Mouse (Mus musculus) adrenal gland, adult 2 months (tissue): ENCODE results near the gene Kank2. TPM values are rescaled to one million over a fixed set of nuclear protein-coding genes. Genes with fewer than 3 reads are reported as not detected.

Experiments
- DNase-seq: peaks from one replicate; pipeline ENCODE4 v3.0.0; 2021
- long read RNA-seq: library from polyadenylated mRNA; stranded (forward); transcript quantifications from one replicate; pipeline ENCODE4 v2.0.0, GENCODE M21; 2021
- polyA plus RNA-seq: library from polyadenylated mRNA; depleted of rRNA; stranded (reverse); fragments of >200 nt; gene quantifications from 2 replicates; pipeline ENCODE4 v1.2.3, GENCODE M21; 2012; rRNA removed
- total RNA-seq, 2 experiments: library from RNA; stranded (reverse); gene quantifications; 2 replicates each; pipeline ENCODE4 v1.2.3; 2021

Kank2 gene
- total RNA-seq (10 to 100 TPM; 28.4 to 56.2 TPM), polyA plus RNA-seq (67.8 and 76.1 TPM in 2 replicates)
- long read RNA-seq, full-length matches to known transcripts: 26 of 38 reads
- long read RNA-seq, partial matches to known transcripts: 4 of 38 reads
- long read RNA-seq, other reads (novel, unspliced or antisense): 8 of 38 reads

- peak; percentile 94 for DNase-seq
These were observed at the start of gene Kank2 for GRCm38 (mm10) chr9:21798345-21799009. TSS of gene Kank2 (minus strand) at chr9:21798744.

GRCm38 (mm10) chr9:21847926-21848325 lies 49.4 kb upstream of the Kank2 start:
- DNase-seq: no peak

- no peak for DNase-seq
These were observed 48.9 kb upstream of the Kank2 start for GRCm38 (mm10) chr9:21847425-21847824.

- peak; percentile 77 for DNase-seq
These were observed 48.3 kb upstream of the Kank2 start for GRCm38 (mm10) chr9:21846755-21847341.

DNA sequence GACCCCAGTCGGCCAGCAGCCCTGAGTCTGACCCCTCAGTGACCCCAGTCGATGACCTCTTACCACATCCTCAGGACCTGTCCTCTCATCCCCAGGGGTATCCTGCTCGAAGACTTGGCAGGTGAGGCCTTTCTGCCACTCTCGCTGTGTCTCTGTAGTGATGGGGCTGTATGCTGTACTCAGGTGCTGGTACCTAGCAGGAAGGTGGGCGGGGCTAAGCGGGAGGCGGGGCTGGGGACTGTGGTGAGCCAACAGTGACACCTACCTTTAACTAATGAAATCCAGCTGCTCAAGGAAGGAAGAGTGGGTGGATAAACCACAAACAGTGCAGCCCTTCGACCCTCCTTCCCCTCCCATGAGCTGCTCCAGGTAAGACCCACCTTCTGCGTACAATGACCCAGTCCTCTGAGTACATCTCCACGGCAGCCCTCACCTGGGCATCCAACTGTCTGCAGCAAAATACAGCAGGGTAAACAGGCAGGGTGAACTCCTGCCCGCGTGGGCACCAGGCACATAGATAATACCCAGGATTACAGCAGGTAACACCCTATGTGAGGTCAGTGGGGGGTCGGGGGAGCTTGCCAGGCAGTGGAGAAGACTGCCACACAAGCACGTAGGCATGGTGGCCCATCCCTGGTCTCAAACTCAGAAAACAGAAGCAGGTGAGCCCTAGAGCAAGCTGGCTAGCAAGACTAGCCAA lies 47.0 kb upstream of the Kank2 start:
- no peak for DNase-seq

- DNase-seq: no peak
These were observed 44.5 kb upstream of the Kank2 start for GRCm38 (mm10) chr9:21843086-21843485.

- no peak for DNase-seq
These were observed 43.8 kb upstream of the Kank2 start for GRCm38 (mm10) chr9:21842391-21842790.

- DNase-seq: no peak
These were observed 42.8 kb upstream of the Kank2 start for GRCm38 (mm10) chr9:21841340-21841739.

DNA sequence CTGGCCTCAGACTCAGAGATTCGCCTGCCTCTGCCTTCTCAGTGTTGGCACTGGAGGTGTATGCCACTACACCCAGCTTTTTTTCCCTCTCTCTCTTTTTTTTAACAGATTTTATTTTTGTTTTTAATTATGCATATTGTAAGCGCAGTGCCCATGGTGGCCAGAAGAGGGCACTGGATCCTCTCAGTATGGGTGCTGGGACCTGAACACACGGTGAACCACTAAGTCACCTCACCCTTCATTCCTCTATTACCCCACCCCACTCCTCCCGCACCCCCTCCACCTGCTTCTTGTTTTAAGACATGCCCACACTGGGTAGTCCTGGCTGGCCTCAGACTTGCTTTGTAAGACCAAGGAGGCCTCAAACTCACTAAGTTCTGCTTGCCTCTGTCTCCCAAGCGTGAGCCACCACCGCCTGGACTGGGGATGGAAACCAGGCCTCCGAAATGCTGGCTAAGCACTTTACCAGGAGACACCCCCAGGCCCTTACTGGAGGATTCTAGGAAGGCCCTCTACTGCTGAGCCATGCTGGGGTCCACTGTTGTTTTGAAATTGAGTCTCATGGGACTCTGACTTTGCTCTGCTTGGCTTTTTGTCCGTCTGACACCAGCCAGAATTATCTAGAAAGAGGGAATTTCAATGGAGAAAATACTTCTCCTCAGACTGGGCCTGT lies 41.7 kb upstream of the Kank2 start:
- no peak for DNase-seq

GRCm38 (mm10) chr9:21837690-21838089 lies 39.1 kb upstream of the Kank2 start:
- DNase-seq: no peak

DNA sequence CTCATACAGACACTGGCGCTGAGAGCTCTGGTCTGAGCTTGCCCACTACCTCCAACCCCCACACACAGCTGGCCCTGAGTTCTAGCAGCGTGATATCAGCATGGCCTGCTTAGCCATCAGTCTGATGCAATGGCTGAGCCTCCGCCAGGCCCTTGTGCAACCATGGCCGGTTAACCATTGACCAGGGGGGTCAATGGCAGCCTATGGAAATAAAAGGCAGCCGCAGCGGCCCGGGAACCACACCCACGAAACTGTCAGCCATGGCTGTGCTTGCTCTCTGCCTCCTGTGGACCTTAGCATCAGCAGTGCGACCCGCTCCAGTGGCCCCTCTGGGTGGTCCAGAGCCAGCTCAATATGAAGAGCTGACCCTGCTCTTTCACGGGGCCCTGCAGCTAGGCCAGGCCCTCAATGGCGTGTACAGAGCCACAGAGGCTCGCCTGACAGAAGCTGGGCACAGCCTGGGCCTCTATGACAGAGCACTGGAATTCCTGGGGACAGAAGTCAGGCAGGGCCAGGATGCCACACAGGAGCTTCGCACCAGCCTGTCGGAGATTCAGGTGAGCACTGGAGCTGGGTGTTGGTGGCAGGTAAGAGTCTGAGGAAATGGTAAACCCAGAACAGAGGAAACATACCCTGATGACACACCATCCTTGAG lies 36.8 kb upstream of the Kank2 start, which contains the start of gene Angptl8:
Gene Angptl8 (plus strand): TSS at position 253 of the 655 bp plus-strand sequence.
- peak; percentile 90 for DNase-seq

DNA sequence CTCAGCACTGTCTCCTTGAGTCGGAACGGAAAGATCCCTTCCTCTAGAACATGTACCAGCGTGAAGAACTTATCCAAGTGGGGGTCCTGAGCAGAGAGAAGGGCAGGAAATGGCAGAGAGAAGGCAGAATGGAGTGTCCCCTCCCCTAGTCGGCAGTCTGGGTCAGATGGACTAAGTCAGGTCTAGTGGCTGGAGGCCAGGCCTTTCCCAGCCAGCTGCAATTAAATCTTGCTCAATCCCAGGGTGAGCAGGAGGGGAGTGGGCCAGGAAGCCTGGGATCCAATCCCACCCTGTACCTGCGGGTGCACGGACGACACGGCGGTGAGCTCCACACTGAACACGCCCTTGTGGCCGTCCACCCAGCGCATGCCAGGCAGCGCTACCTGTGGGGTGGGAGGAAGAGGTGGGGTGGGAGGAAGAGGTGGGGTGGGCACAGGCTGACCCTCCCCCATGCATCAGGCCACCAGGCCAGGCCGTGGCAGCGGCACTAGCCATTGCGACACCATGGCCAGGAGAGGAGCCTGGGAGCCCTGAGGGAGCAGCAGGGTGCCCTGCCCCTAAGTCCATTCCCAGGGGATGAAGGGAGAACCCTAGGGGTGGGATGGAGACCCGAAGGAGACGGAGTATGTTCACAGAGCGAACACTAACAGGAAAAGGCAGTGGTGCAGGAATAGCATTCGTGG lies 33.2 kb upstream of the Kank2 start:
- peak; percentile 62 for DNase-seq

- DNase-seq: peak; percentile 77
These were observed 32.4 kb upstream of the Kank2 start for GRCm38 (mm10) chr9:21830936-21831335.

DNA sequence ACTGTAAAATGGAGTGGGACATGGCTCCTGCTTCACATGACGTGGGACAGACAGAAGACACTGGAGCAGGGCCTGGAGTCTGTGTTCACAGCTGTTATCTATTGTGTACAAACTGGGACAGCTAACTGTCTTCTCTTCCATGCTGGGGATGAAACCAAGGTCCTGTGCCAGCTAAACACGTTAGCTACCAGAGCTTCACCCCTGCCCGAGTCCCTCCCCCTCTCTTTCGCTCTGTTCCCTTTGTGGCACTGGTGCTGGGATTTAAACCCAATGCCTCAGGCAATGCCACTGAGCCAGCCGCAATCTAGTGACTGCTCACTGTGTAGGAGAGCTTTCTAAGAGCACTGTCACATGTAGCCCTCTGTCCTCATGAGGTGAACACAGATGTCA lies 31.9 kb upstream of the Kank2 start:
- DNase-seq: no peak

GRCm38 (mm10) chr9:21829834-21830460 lies 31.4 kb upstream of the Kank2 start:
- DNase-seq: no peak

DNA sequence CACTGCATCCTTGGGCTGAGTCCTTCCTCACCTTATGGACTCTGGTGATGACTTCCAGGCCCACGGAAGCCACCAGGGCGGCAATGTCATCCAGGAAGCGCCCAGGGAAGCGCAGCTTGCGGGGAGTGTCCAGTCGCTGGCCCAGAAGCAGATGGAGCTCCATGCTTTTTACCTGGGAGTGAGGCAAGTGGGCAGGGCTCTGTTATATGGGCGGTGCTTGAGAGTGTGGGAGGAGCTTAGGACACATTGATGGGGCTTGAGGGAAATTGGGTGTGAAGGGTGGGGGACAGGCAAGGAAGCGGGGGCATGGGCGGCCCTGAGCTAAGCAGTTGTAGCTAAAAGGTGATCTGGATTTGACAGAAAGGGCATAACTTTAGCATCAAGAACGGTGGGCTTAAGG lies 25.8 kb upstream of the Kank2 start:
- no peak for DNase-seq

DNA sequence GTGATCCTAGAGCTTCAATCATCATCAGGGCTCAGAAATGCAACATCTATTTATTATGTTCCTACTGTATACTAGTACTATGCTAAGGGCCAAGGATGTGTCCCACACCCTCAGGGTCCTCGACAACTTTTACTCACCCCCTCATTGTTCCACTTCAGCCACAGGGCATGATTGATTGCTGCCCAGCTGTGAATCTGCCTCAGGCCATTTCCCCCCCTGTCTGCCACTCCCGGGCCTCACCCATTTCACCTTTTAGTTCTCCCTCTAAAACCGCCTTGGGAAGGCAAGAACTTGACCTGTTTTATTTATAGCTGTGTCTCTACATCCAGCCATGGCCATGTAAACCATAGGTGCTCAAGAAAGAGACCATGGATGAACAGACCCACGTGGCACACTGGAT lies 25.4 kb upstream of the Kank2 start:
- no peak for DNase-seq

GRCm38 (mm10) chr9:21822686-21823085 lies 24.1 kb upstream of the Kank2 start:
- DNase-seq: no peak

DNA sequence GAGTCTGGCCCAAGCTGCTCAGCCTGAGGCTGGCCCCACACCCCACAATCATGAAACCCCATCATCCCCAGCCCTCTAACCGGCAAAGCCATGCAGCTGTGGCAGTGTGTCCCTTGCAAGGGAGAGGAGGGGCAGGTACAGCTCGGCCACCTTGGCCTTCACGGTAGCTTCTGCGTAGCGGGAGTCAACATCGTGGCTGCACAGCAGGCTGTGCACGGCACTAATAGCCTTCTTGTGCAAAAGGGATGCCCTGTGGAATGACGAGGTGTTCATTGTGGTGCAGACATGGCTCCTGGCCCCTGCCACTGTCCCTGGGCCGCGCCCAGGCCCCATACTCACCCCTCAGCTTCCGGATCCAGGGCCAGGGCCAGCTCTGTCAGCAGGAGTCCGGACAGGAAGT lies 21.6 kb upstream of the Kank2 start:
- DNase-seq: no peak

DNA sequence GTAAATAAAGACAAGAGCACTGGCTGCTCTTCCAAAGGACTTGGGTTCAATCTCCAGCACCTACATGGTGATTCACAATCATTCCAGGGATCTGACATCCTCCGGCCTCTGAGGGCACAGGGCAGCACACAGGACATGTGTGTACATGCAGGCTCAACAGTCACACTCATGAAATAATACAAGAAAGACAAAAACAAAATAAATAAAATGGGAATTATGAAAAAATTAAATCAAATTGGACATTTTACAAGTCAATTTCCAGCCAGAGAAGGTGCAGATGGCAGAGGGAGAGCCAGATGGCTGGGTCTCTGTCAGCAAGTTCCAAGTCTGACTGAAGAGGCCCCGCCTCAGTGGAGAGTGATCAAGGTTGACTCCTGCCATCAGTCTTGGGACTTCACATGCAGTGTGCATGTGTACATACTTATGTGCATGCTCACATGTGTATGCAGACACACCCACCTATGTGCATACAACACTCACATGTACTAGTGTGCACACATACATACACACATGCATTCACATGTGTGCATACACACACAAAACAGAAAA lies 20.7 kb upstream of the Kank2 start:
- DNase-seq: no peak

- DNase-seq: no peak
These were observed 20.0 kb upstream of the Kank2 start for GRCm38 (mm10) chr9:21818561-21818960.
